Mouse (Mus musculus): ENCODE measurements around the gene Lrig1.

Gene Lrig1

GRCm38 (mm10) chr6:94618671-94619070 lies 81.3 kb downstream of the Lrig1 start:
- DNase-seq (ENCODE audit: low read depth, low spot score): no peak

- DNase-seq (ENCODE audit: low read depth, low spot score): no peak
These were observed 84.0 kb downstream of the Lrig1 start for GRCm38 (mm10) chr6:94615936-94616335.

- no peak for DNase-seq (ENCODE audit: low read depth, low spot score)
These were observed 85.6 kb downstream of the Lrig1 start for GRCm38 (mm10) chr6:94614346-94614745.

DNA sequence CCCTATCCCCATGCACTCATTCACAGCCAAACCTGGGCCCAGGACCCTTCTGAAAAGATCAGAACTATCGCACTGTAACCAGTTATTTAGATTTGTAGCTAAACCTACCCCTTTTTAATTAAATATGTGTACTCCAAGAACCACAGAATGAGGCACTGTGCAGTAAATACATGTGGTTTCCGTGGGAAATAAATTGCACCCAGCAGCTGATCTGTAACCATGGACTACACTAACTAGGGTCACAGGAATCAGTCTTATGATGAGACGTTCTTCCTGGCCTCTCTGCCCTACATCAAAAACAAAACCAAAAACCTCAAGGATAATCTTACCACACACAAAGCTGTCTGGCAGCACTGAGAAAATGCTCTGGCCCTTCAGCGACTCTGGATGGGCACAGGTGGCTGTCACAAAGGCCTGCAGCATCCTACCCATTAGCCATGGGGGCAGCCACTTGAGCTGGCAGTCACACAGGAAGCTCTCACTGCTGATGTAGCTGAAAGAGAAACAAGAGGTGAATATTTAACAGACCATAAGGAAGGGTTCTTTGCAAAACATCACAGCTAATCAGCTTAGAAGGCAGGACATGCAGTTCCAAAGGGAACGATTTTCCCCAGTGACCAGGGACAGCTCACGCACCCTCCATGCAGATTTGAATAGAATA lies 86.6 kb downstream of the Lrig1 start:
- DNase-seq (ENCODE audit: low read depth, low spot score): no peak

GRCm38 (mm10) chr6:94604546-94604945 lies 95.4 kb downstream of the Lrig1 start:
- no peak for DNase-seq (ENCODE audit: low read depth, low spot score)

DNA sequence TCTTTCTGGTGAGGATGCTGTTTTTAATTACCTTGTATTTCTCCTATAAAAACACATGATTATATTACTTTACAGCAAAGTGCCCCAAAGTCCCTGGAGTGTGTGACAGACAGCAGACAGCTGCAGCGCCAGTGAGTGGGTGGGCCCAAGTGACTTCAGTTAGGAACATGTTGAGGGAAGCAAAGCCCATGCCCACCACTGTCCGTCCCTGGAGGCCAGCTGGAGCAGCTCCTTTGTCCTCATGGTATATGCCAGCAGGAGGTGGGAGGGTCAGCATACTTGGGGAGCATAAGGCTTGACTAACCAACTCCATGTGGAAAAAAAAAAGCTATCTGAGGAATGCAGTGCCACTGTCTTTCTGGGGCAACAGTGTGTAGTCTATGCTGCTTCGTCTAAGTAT lies 95.9 kb downstream of the Lrig1 start:
- DNase-seq (ENCODE audit: low read depth, low spot score): no peak

DNA sequence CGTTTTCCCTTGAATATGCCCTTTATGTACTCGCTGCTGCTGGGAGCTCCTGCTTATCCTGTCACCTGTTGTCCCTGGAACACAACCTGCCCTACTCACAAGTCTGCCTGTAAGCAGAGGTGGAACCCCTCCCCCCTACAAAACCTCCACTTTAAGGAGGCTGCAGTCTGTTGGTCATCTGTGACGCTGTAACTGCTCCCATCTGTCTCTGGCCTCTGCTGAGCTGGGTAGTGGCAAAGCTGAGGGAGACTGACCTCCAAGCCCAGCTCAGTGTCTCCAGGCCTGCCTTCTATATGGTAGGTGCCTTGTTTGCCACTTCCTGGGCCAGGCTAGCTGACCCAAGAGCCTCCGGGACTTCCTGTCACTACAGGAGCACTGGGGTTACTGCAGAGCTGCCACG lies 98.1 kb downstream of the Lrig1 start:
- DNase-seq (ENCODE audit: low read depth, low spot score): no peak

GRCm38 (mm10) chr6:94601101-94601500 lies 98.9 kb downstream of the Lrig1 start:
- DNase-seq (ENCODE audit: low read depth, low spot score): no peak

- no peak for DNase-seq (ENCODE audit: low read depth, low spot score)
These were observed 100.9 kb downstream of the Lrig1 start for GRCm38 (mm10) chr6:94599016-94599415.

- DNase-seq (ENCODE audit: low read depth, low spot score): no peak
These were observed 101.5 kb downstream of the Lrig1 start for GRCm38 (mm10) chr6:94598421-94598820.

DNA sequence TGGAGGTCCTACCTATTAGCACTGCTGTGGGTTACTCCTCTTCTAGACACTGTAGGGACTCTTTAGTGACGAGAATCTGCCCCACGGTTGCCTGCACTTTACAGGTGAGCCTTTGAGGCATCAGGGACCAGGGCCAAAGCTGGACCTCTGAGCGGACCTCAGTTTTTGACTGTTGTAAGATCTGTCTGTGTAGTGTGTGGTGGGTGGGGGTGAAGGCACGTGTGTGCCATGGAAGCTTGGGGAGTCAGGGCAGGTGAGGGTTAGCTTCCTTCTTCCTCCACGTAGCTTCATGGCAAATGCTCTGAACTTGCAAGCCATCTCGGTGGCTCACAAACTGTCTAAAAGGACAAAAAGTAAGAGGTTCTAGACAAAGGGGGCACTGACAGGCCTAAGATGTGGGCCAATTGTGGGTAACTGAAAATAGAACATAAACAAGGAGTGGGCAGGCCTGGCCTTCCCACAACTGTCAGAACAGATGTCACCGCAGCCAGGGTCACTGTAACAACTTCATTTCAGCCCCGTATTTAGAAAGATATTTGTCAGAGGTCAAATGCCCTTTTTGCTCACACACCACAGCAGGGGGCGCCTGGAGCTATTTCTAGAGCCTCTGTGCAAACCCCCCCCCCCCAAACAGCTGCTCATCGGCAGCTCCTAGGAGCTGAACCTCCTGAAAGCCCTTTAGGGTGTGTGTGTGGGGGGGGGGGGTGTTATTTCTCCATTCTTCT lies 103.0 kb downstream of the Lrig1 start:
- no peak for DNase-seq (ENCODE audit: low read depth, low spot score)

GRCm38 (mm10) chr6:94596051-94596760 lies 103.8 kb downstream of the Lrig1 start:
- no peak for DNase-seq (ENCODE audit: low read depth, low spot score)

DNA sequence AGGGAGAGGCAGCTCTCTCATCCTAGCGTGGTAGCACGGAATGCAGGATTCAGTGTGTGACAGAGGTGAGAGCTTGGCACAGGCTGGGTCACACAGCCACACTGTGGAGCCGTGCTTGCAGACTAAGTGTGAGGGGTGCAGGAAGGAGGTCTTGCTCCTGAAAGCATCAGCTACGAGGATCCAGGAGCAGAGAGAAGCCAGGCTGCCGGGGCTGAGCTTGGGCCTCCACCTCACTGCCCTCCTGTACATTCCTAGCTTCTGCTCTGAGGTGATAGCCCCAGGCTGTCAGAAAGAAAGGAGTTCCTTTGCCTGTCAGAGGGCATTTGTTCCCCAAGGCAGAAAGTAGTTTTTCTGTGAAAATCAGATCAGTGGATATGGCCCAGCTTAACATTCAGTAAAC lies 104.8 kb downstream of the Lrig1 start:
- no peak for DNase-seq (ENCODE audit: low read depth, low spot score)

- no peak for DNase-seq (ENCODE audit: low read depth, low spot score)
These were observed 105.2 kb downstream of the Lrig1 start for GRCm38 (mm10) chr6:94594711-94595110.

GRCm38 (mm10) chr6:94594096-94594665 lies 105.8 kb downstream of the Lrig1 start:
- no peak for DNase-seq (ENCODE audit: low read depth, low spot score)

- DNase-seq (ENCODE audit: low read depth, low spot score): no peak
These were observed 107.2 kb downstream of the Lrig1 start for GRCm38 (mm10) chr6:94592710-94593109.

GRCm38 (mm10) chr6:94592243-94592642 lies 107.7 kb downstream of the Lrig1 start:
- no peak for DNase-seq (ENCODE audit: low read depth, low spot score)

DNA sequence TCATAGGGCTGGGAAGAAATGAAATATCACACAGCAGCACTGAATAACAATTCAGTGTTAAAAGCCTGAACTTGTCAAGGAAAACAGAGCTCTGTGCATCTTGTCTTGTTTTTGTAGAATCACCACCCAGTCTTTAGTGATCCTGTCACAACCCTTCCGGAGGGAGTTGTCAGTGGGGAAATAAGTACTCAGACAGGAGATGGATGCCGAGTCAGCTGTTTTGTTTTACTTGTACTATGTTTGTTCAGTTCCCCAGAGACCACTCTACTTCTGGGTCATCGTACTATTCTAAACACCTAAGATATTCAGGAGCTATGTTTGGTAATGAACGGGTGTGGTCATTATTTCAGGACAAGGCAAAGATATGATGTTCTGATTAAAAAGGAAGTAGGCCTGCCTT lies 111.6 kb downstream of the Lrig1 start:
- no peak for DNase-seq (ENCODE audit: low read depth, low spot score)

DNA sequence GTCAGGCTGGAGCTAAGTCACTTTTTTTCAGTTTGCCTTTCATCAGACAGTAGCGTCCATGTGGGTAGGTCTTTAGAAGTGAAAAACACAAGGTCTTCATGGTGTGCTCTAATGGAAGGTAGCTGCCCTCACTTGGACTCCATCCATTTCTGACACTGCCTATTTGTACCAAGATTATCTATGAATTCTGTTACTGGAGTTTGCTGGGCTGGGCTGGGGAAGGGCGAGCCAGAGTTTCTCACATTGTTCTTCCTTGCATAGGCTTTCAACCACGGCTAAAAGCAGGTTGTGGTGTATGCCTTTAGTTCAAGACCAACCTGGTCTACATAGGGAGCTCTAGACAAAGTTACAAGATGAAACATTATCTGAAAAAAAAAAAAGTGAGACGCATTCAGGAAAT lies 115.0 kb downstream of the Lrig1 start:
- no peak for DNase-seq (ENCODE audit: low read depth, low spot score)

DNA sequence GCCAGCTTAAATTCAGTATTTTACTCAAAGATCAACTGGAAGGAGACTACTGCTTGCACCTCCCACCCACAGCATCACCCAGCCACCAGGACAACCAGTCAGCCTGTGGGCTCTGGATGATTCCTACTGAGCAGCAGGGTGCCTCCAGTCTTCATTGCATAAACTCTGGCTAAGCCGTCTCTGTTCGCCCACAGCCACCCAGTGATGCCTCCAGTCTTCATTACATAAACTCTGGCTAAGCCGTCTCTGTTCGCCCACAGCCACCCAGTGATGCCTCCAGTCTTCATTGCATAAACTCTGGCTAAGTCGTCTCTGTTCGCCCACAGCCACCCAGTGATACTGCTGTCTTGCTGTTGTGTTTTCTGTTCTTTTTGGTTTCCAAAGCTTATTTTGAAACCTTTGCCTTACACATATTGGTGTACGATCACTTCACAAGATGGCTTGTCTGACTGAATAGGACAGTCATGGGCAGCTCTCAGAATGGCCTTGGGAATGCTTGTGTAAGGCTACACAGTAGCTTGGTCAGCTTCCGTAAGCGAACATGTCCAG lies 115.7 kb downstream of the Lrig1 start:
- DNase-seq (ENCODE audit: low read depth, low spot score): no peak

DNA sequence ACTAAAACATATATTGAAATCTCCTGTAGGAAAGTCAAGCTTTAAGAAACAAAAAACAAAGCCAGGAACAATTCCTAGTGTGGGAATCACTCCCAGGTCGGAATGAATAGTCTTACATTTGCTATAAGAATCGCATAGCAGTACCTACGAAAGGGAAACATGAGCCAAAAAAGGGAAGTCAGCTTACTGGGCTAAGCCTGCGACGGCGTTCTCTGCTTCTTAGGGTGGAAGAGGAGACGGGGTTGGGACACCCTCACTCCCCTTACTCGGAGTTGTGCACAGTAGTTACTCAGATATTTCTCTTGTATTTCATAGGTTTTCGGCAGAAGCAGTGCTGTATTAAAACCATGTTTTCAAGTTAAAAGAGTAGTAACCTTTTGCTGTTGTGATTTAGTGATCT lies 117.9 kb downstream of the Lrig1 start:
- DNase-seq (ENCODE audit: low read depth, low spot score): no peak

DNA sequence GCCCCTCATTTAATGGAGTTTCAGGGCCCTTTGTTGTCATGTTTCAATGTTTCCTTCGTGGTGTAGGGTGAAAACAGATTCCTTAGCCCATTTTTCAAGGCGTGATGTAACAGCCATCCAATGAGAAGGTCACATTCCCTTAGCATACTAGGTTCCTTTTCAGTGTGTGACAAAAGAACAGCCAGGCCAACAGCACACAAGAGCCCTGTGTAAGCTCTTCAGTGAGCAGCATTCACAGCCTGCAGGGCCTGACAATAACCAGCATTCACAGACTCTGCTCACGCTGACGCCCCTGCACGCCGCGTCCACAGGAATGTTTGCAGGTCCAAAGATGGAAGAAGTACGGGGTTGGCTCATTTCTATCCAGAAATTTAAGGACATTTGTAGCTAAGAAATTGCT lies 122.0 kb downstream of the Lrig1 start:
- DNase-seq (ENCODE audit: low read depth, low spot score): no peak

Data from c-Kit-negative CD71-positive TER-119-positive erythroid progenitor cells, embryonic 14.5 days (primary cell).